Mouse (Mus musculus): ENCODE data around the gene Mybphl. TPM values are rescaled to one million over a fixed set of nuclear protein-coding genes. Genes with fewer than 3 reads are reported as not detected.

Gene Mybphl
- polyA plus RNA-seq, 1 experiment = 16.6 TPM

GRCm38 (mm10) chr3:108342185-108342584, 22.5 kb upstream of the Mybphl start:
- Histone ChIP-seq H3K4me1 (replicated peaks; ENCODE audit: control insufficient read depth, insufficient read depth, low read length) (no peaks in the 10 kb centered on the region), H3K27ac (ENCODE audit: control insufficient read depth, insufficient read depth, low read length) (no peak overlapping the region), H3K4me3 (ENCODE audit: control insufficient read depth, insufficient read depth, low read length) (no peak overlapping the region), H3K36me3 (ENCODE audit: control insufficient read depth, insufficient read depth, low read length) (no peaks in the 10 kb centered on the region), H3K27me3 (ENCODE audit: control insufficient read depth, insufficient read depth, low read length) (no peaks in the 10 kb centered on the region)
- TF ChIP-seq CTCF (IDR thresholded peaks at IDR 0.05; ENCODE audit: borderline replicate concordance, control insufficient read depth, extremely low read depth, insufficient read depth, low read length, poor library complexity) (no peak), POLR2A (IDR thresholded peaks at IDR 0.05; ENCODE audit: control insufficient read depth, extremely low read depth, insufficient read depth, low read length, poor library complexity) (no peak)
- 95% methylated on average over 7 of the region's 7 CpGs for WGBS
- no peak for DNase-seq

DNA sequence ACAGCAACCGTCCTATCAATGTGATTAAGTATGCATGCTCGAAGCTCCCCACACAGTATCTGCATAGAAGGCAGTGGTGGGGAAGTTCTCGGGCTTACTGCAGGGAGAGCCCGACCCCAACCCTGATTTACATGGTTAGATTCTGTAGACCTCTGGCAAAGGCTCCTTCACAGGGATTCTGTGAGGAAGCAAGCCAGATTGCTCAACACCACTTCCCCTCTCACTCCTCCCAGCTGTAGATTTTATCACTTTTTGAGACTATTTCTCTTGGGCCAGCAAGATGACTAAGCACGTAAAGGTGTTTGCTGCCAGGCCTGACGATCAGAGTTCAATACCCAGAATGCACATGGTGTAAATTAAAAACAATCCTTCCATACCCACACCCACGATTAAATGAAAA, 18.9 kb upstream of the Mybphl start:
- Histone ChIP-seq H3K36me3 (ENCODE audit: control insufficient read depth, insufficient read depth, low read length) (no peaks in the 10 kb centered on the region; the same call in 1 of the 2 replicates), H3K4me1 (replicated peaks; ENCODE audit: control insufficient read depth, insufficient read depth, low read length) (no peaks in the 10 kb centered on the region), H3K27ac (ENCODE audit: control insufficient read depth, insufficient read depth, low read length) (no peak overlapping the region), H3K27me3 (ENCODE audit: control insufficient read depth, insufficient read depth, low read length) (no peaks in the 10 kb centered on the region), H3K4me3 (ENCODE audit: control insufficient read depth, insufficient read depth, low read length) (no peak overlapping the region)
- 54% methylated on average over 7 of the region's 7 CpGs for WGBS
- DNase-seq = no peak
- TF ChIP-seq POLR2A (IDR thresholded peaks at IDR 0.05; ENCODE audit: control insufficient read depth, extremely low read depth, insufficient read depth, low read length, poor library complexity) (no peak), CTCF (IDR thresholded peaks at IDR 0.05; ENCODE audit: borderline replicate concordance, control insufficient read depth, extremely low read depth, insufficient read depth, low read length, poor library complexity) (no peak)

GRCm38 (mm10) chr3:108348376-108348775, 16.3 kb upstream of the Mybphl start:
- no peaks in the 10 kb centered on the region; the same call in 1 of the 2 replicates for H3K36me3 ChIP-seq (ENCODE audit: control insufficient read depth, insufficient read depth, low read length)
- TF ChIP-seq CTCF (IDR thresholded peaks at IDR 0.05; ENCODE audit: borderline replicate concordance, control insufficient read depth, extremely low read depth, insufficient read depth, low read length, poor library complexity) = no peak
- no peak for TF ChIP-seq POLR2A (IDR thresholded peaks at IDR 0.05; ENCODE audit: control insufficient read depth, extremely low read depth, insufficient read depth, low read length, poor library complexity)
- no peak overlapping the region for H3K27ac ChIP-seq (ENCODE audit: control insufficient read depth, insufficient read depth, low read length)
- H3K27me3 ChIP-seq (ENCODE audit: control insufficient read depth, insufficient read depth, low read length) = no peaks in the 10 kb centered on the region
- no peak overlapping the region for H3K4me3 ChIP-seq (ENCODE audit: control insufficient read depth, insufficient read depth, low read length)
- H3K4me1 ChIP-seq (replicated peaks; ENCODE audit: control insufficient read depth, insufficient read depth, low read length) = no peaks in the 10 kb centered on the region
- 91% methylated on average over 9 of the region's 9 CpGs for WGBS
- DNase-seq = no peak

GRCm38 (mm10) chr3:108355245-108355644, 9.5 kb upstream of the Mybphl start:
- H3K27ac ChIP-seq (ENCODE audit: control insufficient read depth, insufficient read depth, low read length) = no peak overlapping the region
- H3K4me3 ChIP-seq (ENCODE audit: control insufficient read depth, insufficient read depth, low read length) = no peak overlapping the region
- no peak for DNase-seq
- no peaks in the 10 kb centered on the region for H3K36me3 ChIP-seq (ENCODE audit: control insufficient read depth, insufficient read depth, low read length)
- TF ChIP-seq CTCF (IDR thresholded peaks at IDR 0.05; ENCODE audit: borderline replicate concordance, control insufficient read depth, extremely low read depth, insufficient read depth, low read length, poor library complexity) (no peak), POLR2A (IDR thresholded peaks at IDR 0.05; ENCODE audit: control insufficient read depth, extremely low read depth, insufficient read depth, low read length, poor library complexity) (no peak)
- H3K27me3 ChIP-seq (ENCODE audit: control insufficient read depth, insufficient read depth, low read length) = no peaks in the 10 kb centered on the region
- WGBS = 91% methylated on average over 3 of the region's 3 CpGs
- H3K4me1 ChIP-seq (replicated peaks; ENCODE audit: control insufficient read depth, insufficient read depth, low read length) = no peaks in the 10 kb centered on the region

DNA sequence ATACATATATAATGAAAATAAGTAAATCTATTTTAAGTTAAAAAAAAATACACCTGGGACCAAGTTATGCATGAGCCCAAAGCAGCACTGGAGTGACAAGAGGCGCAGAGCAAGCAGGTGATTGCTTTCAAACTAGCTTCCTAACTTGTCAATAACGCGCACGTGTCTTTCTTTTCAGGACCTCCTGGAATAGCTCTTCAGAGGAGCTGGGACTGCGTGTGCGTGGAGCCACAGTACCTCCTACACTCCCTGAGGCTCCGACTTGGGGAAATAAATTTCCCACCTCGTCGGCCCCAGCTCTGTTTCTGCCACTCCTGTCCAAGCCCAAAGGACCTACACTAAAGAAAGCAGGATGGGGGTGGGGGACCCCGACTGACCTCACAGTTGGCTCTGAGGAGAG, 7.7 kb upstream of the Mybphl start:
- H3K4me3 ChIP-seq (ENCODE audit: control insufficient read depth, insufficient read depth, low read length) = no peak overlapping the region
- no peaks in the 10 kb centered on the region for H3K4me1 ChIP-seq (replicated peaks; ENCODE audit: control insufficient read depth, insufficient read depth, low read length)
- 96% methylated on average over 10 of the region's 10 CpGs for WGBS
- TF ChIP-seq POLR2A (IDR thresholded peaks at IDR 0.05; ENCODE audit: control insufficient read depth, extremely low read depth, insufficient read depth, low read length, poor library complexity) (no peak), CTCF (IDR thresholded peaks at IDR 0.05; ENCODE audit: borderline replicate concordance, control insufficient read depth, extremely low read depth, insufficient read depth, low read length, poor library complexity) (no peak)
- DNase-seq = no peak
- no peaks in the 10 kb centered on the region for H3K27me3 ChIP-seq (ENCODE audit: control insufficient read depth, insufficient read depth, low read length)
- no peaks in the 10 kb centered on the region for H3K36me3 ChIP-seq (ENCODE audit: control insufficient read depth, insufficient read depth, low read length)
- H3K27ac ChIP-seq (ENCODE audit: control insufficient read depth, insufficient read depth, low read length) = no peak overlapping the region

GRCm38 (mm10) chr3:108358445-108358844, 6.3 kb upstream of the Mybphl start:
- Histone ChIP-seq H3K4me3 (ENCODE audit: control insufficient read depth, insufficient read depth, low read length) (no peak overlapping the region), H3K36me3 (ENCODE audit: control insufficient read depth, insufficient read depth, low read length) (no peaks in the 10 kb centered on the region), H3K27ac (ENCODE audit: control insufficient read depth, insufficient read depth, low read length) (no peak overlapping the region), H3K27me3 (ENCODE audit: control insufficient read depth, insufficient read depth, low read length) (no peaks in the 10 kb centered on the region), H3K4me1 (replicated peaks; ENCODE audit: control insufficient read depth, insufficient read depth, low read length) (no peaks in the 10 kb centered on the region)
- WGBS = 95% methylated on average over 6 of the region's 6 CpGs
- TF ChIP-seq CTCF (IDR thresholded peaks at IDR 0.05; ENCODE audit: borderline replicate concordance, control insufficient read depth, extremely low read depth, insufficient read depth, low read length, poor library complexity) = no peak
- no peak for TF ChIP-seq POLR2A (IDR thresholded peaks at IDR 0.05; ENCODE audit: control insufficient read depth, extremely low read depth, insufficient read depth, low read length, poor library complexity)
- no peak for DNase-seq

GRCm38 (mm10) chr3:108360894-108361293, 3.8 kb upstream of the Mybphl start:
- Histone ChIP-seq H3K4me3 (ENCODE audit: control insufficient read depth, insufficient read depth, low read length) (no peak overlapping the region), H3K4me1 (replicated peaks; ENCODE audit: control insufficient read depth, insufficient read depth, low read length) (no peaks in the 10 kb centered on the region), H3K36me3 (ENCODE audit: control insufficient read depth, insufficient read depth, low read length) (no peaks in the 10 kb centered on the region), H3K27me3 (ENCODE audit: control insufficient read depth, insufficient read depth, low read length) (no peaks in the 10 kb centered on the region), H3K27ac (ENCODE audit: control insufficient read depth, insufficient read depth, low read length) (no peak overlapping the region)
- DNase-seq = peak; percentile 5
- 27% methylated on average over 7 of the region's 7 CpGs for WGBS
- TF ChIP-seq CTCF (IDR thresholded peaks at IDR 0.05; ENCODE audit: borderline replicate concordance, control insufficient read depth, extremely low read depth, insufficient read depth, low read length, poor library complexity) (no peak), POLR2A (IDR thresholded peaks at IDR 0.05; ENCODE audit: control insufficient read depth, extremely low read depth, insufficient read depth, low read length, poor library complexity) (no peak)
